Mouse (Mus musculus) effector memory CD4-positive, alpha-beta T cell, adult 5 months (primary cell): Measurements from ENCODE around the gene Nipal3. TPM values are rescaled to one million over a fixed set of nuclear protein-coding genes. Genes with fewer than 3 reads are reported as not detected.

Experiments
- polyA plus RNA-seq: library from polyadenylated mRNA; unstranded; fragments of 100-300 nt; shearing (Covaris generic); gene quantifications from one replicate; pipeline ENCODE4 v1.2.1, GENCODE M21; 2017

The Nipal3 gene
- 13.7 TPM for polyA plus RNA-seq

DNA sequence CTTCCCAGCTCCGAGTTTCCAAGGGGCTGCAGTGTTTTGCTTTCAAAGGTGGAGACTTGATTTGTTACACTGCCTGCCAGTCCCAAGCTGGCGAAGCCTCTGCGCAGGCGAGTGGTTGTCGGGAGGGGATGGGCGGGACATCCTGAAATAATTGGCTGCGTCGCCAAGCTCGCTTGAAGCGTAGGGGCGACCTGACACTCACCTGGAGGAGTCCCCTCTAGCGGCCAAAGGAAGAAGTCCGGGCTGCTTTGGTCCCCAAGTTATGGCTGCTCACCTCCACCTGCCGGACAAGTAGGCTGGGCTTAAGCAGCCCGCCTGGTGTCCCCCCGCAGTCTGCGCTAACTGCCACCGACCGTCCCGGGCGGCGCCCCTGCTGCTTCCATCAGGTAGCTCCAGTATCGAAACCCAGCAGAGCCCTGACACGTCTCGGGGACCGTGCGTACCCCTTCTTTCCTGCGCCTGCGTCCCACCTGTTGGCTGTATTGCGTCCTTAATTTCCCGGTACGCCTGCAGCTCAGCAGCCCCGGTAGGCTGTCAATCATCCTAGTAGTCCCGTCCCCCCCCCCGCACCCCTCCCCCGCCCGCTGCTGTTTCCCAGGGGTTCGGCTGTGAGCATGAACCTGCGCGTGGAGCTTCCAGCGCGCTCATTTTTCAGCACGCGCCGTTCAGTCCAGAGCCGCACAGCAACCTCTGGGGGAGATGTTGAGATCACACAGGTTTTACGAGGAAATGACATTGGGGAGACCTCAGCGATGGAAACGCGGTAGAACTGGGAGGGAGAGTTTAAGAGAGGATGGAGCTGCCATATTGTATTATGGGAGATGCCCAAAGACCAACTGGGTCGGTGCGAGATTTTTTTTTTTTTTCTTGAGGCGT lies at the start of gene Nipal3, which contains the start of gene Stpg1:
Gene Nipal3 (minus strand): TSS at position 518 of the 876 bp plus-strand sequence.
Gene Stpg1 (plus strand): TSS at position 270 of the 876 bp plus-strand sequence.

DNA sequence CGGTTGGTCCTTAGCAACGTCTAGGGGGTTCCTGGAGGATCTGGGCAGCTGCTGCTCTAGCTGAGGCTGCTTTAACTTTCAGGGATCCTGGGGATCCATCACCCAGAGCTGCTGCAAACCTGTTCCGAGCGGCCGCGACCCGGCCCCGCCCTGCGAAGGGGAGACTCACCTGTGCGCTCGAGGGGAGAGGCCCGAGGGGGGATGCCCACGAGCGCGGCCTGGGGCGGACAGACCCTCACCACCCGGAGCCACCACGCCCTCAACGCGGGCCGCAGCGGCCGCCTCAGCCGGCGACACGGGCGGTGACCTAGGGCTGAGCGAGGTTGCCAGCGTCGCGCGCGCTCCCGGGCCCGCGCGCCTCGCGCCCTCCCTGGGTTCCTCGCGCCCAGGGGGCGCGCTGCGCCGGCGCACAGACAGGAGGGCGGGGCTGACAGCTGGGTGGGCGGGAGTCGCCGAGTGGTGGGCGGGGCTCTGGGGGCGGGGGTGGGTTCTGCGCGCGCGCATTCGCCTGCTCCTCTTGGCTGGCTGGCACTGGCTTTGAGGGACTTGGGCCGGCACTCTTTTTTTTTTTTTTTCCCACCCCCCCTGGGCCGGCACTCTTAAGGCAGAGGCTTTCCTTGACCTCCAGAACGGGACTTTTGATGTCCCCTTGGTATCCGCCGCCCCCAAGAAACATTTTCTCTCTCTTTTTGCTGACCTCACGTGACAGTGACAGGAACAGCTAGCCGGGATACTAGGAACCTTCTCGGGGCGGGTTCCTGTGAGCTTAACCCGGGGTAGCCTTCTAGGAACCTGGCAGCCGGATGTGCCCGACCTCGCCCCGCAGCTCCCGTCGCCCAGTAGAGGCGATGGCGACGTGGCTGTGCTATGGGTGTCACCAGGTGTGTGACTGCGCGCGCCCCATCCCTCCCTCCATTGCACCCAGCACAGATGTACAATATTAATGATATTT lies 61.1 kb downstream of the Nipal3 start, which contains the start of gene Rcan3:
Gene Rcan3 (minus strand): TSS at position 411 of the 952 bp plus-strand sequence.

DNA sequence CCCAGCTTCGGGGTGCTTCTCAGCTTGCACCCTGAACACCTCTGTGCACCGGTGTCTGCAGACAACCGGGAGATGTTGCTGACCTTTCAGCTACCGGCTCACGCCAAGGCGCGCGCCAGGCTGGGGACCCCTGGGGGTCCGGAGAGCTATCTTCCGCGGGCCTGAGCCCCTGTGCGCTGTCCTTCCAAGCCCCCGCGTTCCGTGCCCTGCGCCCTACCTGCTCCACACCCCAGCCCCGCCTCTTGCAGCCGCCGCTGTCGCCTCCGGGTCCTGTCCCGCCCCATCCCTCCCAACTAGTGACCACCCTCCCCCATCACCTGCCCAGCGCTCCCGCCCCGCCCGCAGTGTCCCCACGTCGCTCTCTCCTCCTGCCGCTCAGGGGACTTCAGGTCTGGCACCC lies 96.8 kb downstream of the Nipal3 start, which contains the start of gene Ncmap:
Gene Ncmap (minus strand): TSS at position 237 of the 400 bp plus-strand sequence.

Other genes starting within 250 kb of the Nipal3 start
- gene Clic4, start 222.2 kb downstream of the Nipal3 start, polyA plus RNA-seq: 31.1 TPM
- 250 TPM for gene Srrm1, start 141.7 kb downstream of the Nipal3 start, polyA plus RNA-seq
- gene Ncmap, start 96.8 kb downstream of the Nipal3 start, polyA plus RNA-seq: 0.90 TPM
- gene Rcan3, start 61.2 kb downstream of the Nipal3 start, polyA plus RNA-seq: 19.7 TPM
- not detected for gene Stpg1, start 248 bp downstream of the Nipal3 start, polyA plus RNA-seq
- gene Grhl3, start 78.6 kb upstream of the Nipal3 start, polyA plus RNA-seq: not detected
- not detected for gene Ifnlr1, start 191.2 kb upstream of the Nipal3 start, polyA plus RNA-seq
- gene Il22ra1, start 233.1 kb upstream of the Nipal3 start, polyA plus RNA-seq: not detected